Comparison of ENCODE assay signal across 15 mouse cellular contexts in the genomic region with DNA sequence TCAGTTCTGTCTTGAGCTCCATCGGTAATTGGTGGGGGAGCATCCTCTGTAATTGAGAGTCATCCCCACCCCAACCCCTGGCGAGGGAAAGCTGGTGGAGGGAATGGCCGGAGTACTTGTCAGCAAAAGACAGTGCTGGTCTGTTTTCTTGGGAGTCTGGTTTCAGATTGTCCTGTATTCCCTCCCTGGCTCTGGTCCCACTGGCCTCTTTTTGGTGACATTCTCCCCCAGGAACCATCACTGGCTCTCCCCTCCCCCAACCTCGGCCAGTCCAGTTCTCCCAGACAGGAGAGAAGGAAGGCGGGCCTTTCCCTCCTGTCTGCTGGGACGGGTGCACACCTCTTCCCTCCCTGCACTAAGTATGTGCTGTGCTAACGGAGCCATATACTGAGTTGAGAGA. TPM values are rescaled to one million over a fixed set of nuclear protein-coding genes. Genes with fewer than 3 reads are reported as not detected.
A peak's percentile ranks its signal among the peaks of the same experiment; 100 is the strongest.
DNase-seq lines count a peak whose midpoint lies in the region; ATAC-seq lines count a peak whose summit lies in the region.
"Had no signal": no experiment of that assay in that cellular context is flagged by ENCODE, and none has a peak within 500 bp of the region (broad histone marks: within the 10 kb centered on the region; RNA-seq: fewer than 3 reads in every experiment).

No protein-coding gene starts in this region.

- H3K27me3 ChIP-seq in hindbrain, embryonic 11.5 days (ENCODE audit: control insufficient read depth, insufficient read depth, low read length) = no peaks in the 10 kb centered on the region
- no peaks in the 10 kb centered on the region for H3K27me3 ChIP-seq in hindbrain, embryonic 14.5 days (ENCODE audit: control insufficient read depth, insufficient read depth, low read length)
- H3K27me3 ChIP-seq in midbrain, embryonic 13.5 days = no peaks in the 10 kb centered on the region
- no peaks in the 10 kb centered on the region for H3K27me3 ChIP-seq in midbrain, embryonic 14.5 days (ENCODE audit: control insufficient read depth, insufficient read depth, low read length)
- H3K27me3 ChIP-seq: heart, embryonic 13.5 days had no signal

- H3K4me1 ChIP-seq in hindbrain, embryonic 11.5 days (replicated peaks; ENCODE audit: control insufficient read depth, insufficient read depth, low read length) = peaks cover 13% of the 10 kb centered on the region
- H3K4me1 ChIP-seq in hindbrain, embryonic 14.5 days (replicated peaks; ENCODE audit: control insufficient read depth, insufficient read depth, low read length) = peaks cover 9% of the 10 kb centered on the region
- H3K4me1 ChIP-seq in midbrain, embryonic 13.5 days (replicated peaks) = peaks cover 55% of the 10 kb centered on the region
- peaks cover 12% of the 10 kb centered on the region for H3K4me1 ChIP-seq in midbrain, embryonic 14.5 days (ENCODE audit: control insufficient read depth, insufficient read depth, low read length)

- ATAC-seq in hindbrain, embryonic 11.5 days (ENCODE audit: low FRiP score) = no peak
- no peak for ATAC-seq in hindbrain, embryonic 14.5 days (ENCODE audit: low FRiP score)
- no peak for ATAC-seq in midbrain, embryonic 13.5 days
- ATAC-seq in midbrain, embryonic 14.5 days (ENCODE audit: low FRiP score, low TSS enrichment) = no peak
- ATAC-seq in megakaryocyte progenitor cell, adult 5-6 weeks (replicated peaks; ENCODE audit: poor library complexity) = no peak

- peak; percentile 25 to 32 for DNase-seq in cerebellum, adult 18-20 months
- no peak for DNase-seq in cerebellum, adult 8-10 months
- DNase-seq in hindbrain, embryonic 11.5 days (ENCODE audit: low spot score) = no peak
- no peak for DNase-seq in hindbrain, embryonic 14.5 days (ENCODE audit: low spot score)
- no peak for DNase-seq in midbrain, embryonic 14.5 days
- DNase-seq in MN1 (ENCODE audit: low spot score) = peak; percentile 34
- DNase-seq: gastrocnemius, postnatal 36 days; kidney, adult 18-20 months; lung, postnatal 4 days had no signal

- H3K27ac ChIP-seq in hindbrain, embryonic 11.5 days (ENCODE audit: low read depth, low read length) = peak overlapping the region; percentile 33; the same call in 1 of the 2 replicates
- H3K27ac ChIP-seq in hindbrain, embryonic 14.5 days = no peak overlapping the region
- H3K27ac ChIP-seq in midbrain, embryonic 13.5 days = 0 out of 2 replicates have a peak overlapping the region, but pooled peaks have one; percentile 19
- H3K27ac ChIP-seq in midbrain, embryonic 14.5 days (replicated peaks; ENCODE audit: low read depth, low read length) = no peak overlapping the region
- H3K27ac ChIP-seq: embryonic facial prominence, embryonic 12.5 days; heart, embryonic 13.5 days; limb, embryonic 13.5 days had no signal

- no peak overlapping the region for H3K4me3 ChIP-seq in hindbrain, embryonic 11.5 days (ENCODE audit: low read depth, low read length)
- no peak overlapping the region for H3K4me3 ChIP-seq in hindbrain, embryonic 14.5 days (replicated peaks; ENCODE audit: low read length)
- no peak overlapping the region for H3K4me3 ChIP-seq in midbrain, embryonic 13.5 days (replicated peaks)
- H3K4me3 ChIP-seq in midbrain, embryonic 14.5 days (replicated peaks; ENCODE audit: low read depth, low read length) = no peak overlapping the region
- H3K4me3 ChIP-seq: embryonic facial prominence, embryonic 12.5 days; heart, embryonic 13.5 days; limb, embryonic 13.5 days had no signal

- H3K36me3 ChIP-seq in hindbrain, embryonic 11.5 days (ENCODE audit: control insufficient read depth, insufficient read depth, low read length) = no peaks in the 10 kb centered on the region
- H3K36me3 ChIP-seq in hindbrain, embryonic 14.5 days (replicated peaks; ENCODE audit: control insufficient read depth, insufficient read depth) = peaks cover 10% of the 10 kb centered on the region
- peaks cover 17% of the 10 kb centered on the region for H3K36me3 ChIP-seq in midbrain, embryonic 13.5 days
- peaks cover 9% of the 10 kb centered on the region for H3K36me3 ChIP-seq in midbrain, embryonic 14.5 days (ENCODE audit: control insufficient read depth, insufficient read depth, low read length)
- H3K36me3 ChIP-seq: embryonic facial prominence, embryonic 12.5 days; limb, embryonic 13.5 days had no signal

- WGBS in hindbrain, embryonic 11.5 days = 54% methylated on average over 7 of the region's 7 CpGs
- 56% methylated on average over 7 of the region's 7 CpGs for WGBS in hindbrain, embryonic 14.5 days
- WGBS in midbrain, embryonic 13.5 days = 68% methylated on average over 7 of the region's 7 CpGs
- WGBS in midbrain, embryonic 14.5 days = 67% methylated on average over 7 of the region's 7 CpGs

- no peak overlapping the region for H3K9ac ChIP-seq in hindbrain, embryonic 11.5 days (ENCODE audit: low read depth, low read length)
- no peak overlapping the region for H3K9ac ChIP-seq in hindbrain, embryonic 14.5 days
- no peak overlapping the region for H3K9ac ChIP-seq in midbrain, embryonic 13.5 days (replicated peaks)
- H3K9ac ChIP-seq in midbrain, embryonic 14.5 days (replicated peaks; ENCODE audit: low read length) = no peak overlapping the region
- H3K9ac ChIP-seq: embryonic facial prominence, embryonic 12.5 days; limb, embryonic 13.5 days had no signal

- H3K4me2 ChIP-seq in hindbrain, embryonic 11.5 days (replicated peaks; ENCODE audit: low read depth, low read length) = no peak overlapping the region
- no peak overlapping the region for H3K4me2 ChIP-seq in hindbrain, embryonic 14.5 days (replicated peaks)
- no peak overlapping the region for H3K4me2 ChIP-seq in midbrain, embryonic 13.5 days (replicated peaks)
- no peak overlapping the region for H3K4me2 ChIP-seq in midbrain, embryonic 14.5 days (ENCODE audit: low read length)
- H3K4me2 ChIP-seq: embryonic facial prominence, embryonic 12.5 days; heart, embryonic 13.5 days; limb, embryonic 13.5 days had no signal

- no peaks in the 10 kb centered on the region for H3K9me3 ChIP-seq in hindbrain, embryonic 11.5 days (ENCODE audit: control insufficient read depth, low read length)
- H3K9me3 ChIP-seq in hindbrain, embryonic 14.5 days (ENCODE audit: control insufficient read depth, low read length) = no peaks in the 10 kb centered on the region
- no peaks in the 10 kb centered on the region for H3K9me3 ChIP-seq in midbrain, embryonic 13.5 days
- no peaks in the 10 kb centered on the region for H3K9me3 ChIP-seq in midbrain, embryonic 14.5 days (ENCODE audit: control insufficient read depth, low read length)
- H3K9me3 ChIP-seq: embryonic facial prominence, embryonic 12.5 days; heart, embryonic 13.5 days; limb, embryonic 13.5 days had no signal

RNA-seq across cellular contexts. Expression of a gene that starts 6.3 kb away (rescaled TPM):
- 74.5 and 89.4 TPM in 2 replicates for polyA plus RNA-seq in hindbrain, embryonic 11.5 days (2014; fragmentation: Nextera tagmentation; extraction: Ambion mirVana)
- 99.9 and 117 TPM in 2 replicates for polyA plus RNA-seq in hindbrain, embryonic 14.5 days (2014; fragmentation: Nextera tagmentation; extraction: Ambion mirVana)
- polyA plus RNA-seq in midbrain, embryonic 13.5 days (2015; fragmentation: Nextera tagmentation; extraction: Ambion mirVana) = 79.5 and 91.5 TPM in 2 replicates
- polyA plus RNA-seq in midbrain, embryonic 14.5 days (2014; fragmentation: Nextera tagmentation; extraction: Ambion mirVana) = 99.9 and 129 TPM in 2 replicates
- 83.6 and 92.8 TPM in 2 replicates for total RNA-seq in megakaryocyte progenitor cell, adult 5-6 weeks (2015)
- 47.9 and 50.0 TPM in 2 replicates for total RNA-seq in megakaryocyte progenitor cell, adult 5-6 weeks (2017)

RNA-seq across cellular contexts. Expression of a gene that starts 7.5 kb away (rescaled TPM):
- 88.0 and 127 TPM in 2 replicates for polyA plus RNA-seq in hindbrain, embryonic 11.5 days (2014; fragmentation: Nextera tagmentation; extraction: Ambion mirVana)
- polyA plus RNA-seq in hindbrain, embryonic 14.5 days (2014; fragmentation: Nextera tagmentation; extraction: Ambion mirVana) = 51.0 and 52.5 TPM in 2 replicates
- 102 and 117 TPM in 2 replicates for polyA plus RNA-seq in midbrain, embryonic 13.5 days (2015; fragmentation: Nextera tagmentation; extraction: Ambion mirVana)
- polyA plus RNA-seq in midbrain, embryonic 14.5 days (2014; fragmentation: Nextera tagmentation; extraction: Ambion mirVana) = 58.6 and 72.6 TPM in 2 replicates
- total RNA-seq in megakaryocyte progenitor cell, adult 5-6 weeks (2015) = 2.0 and 3.9 TPM in 2 replicates
- total RNA-seq in megakaryocyte progenitor cell, adult 5-6 weeks (2017) = 1.00 and 3.9 TPM in 2 replicates

RNA-seq across cellular contexts. Expression of a gene that starts 24.1 kb away (rescaled TPM):
- polyA plus RNA-seq in hindbrain, embryonic 11.5 days (2014; fragmentation: Nextera tagmentation; extraction: Ambion mirVana) = 4.5 and 5.0 TPM in 2 replicates
- 2.6 and 5.4 TPM in 2 replicates for polyA plus RNA-seq in hindbrain, embryonic 14.5 days (2014; fragmentation: Nextera tagmentation; extraction: Ambion mirVana)
- polyA plus RNA-seq in midbrain, embryonic 13.5 days (2015; fragmentation: Nextera tagmentation; extraction: Ambion mirVana) = 2.2 and 2.3 TPM in 2 replicates
- polyA plus RNA-seq in midbrain, embryonic 14.5 days (2014; fragmentation: Nextera tagmentation; extraction: Ambion mirVana) = 1.5 and 5.9 TPM in 2 replicates
- total RNA-seq in megakaryocyte progenitor cell, adult 5-6 weeks (2015) = 27.2 and 31.7 TPM in 2 replicates
- total RNA-seq in megakaryocyte progenitor cell, adult 5-6 weeks (2017) = 31.1 and 32.6 TPM in 2 replicates

RNA-seq across cellular contexts. Expression of a gene that starts 30.2 kb away (rescaled TPM):
- polyA plus RNA-seq in hindbrain, embryonic 11.5 days (2014; fragmentation: Nextera tagmentation; extraction: Ambion mirVana) = 387 and 395 TPM in 2 replicates
- 248 and 297 TPM in 2 replicates for polyA plus RNA-seq in hindbrain, embryonic 14.5 days (2014; fragmentation: Nextera tagmentation; extraction: Ambion mirVana)
- polyA plus RNA-seq in midbrain, embryonic 13.5 days (2015; fragmentation: Nextera tagmentation; extraction: Ambion mirVana) = 303 and 310 TPM in 2 replicates
- 301 and 329 TPM in 2 replicates for polyA plus RNA-seq in midbrain, embryonic 14.5 days (2014; fragmentation: Nextera tagmentation; extraction: Ambion mirVana)
- 500 and 587 TPM in 2 replicates for total RNA-seq in megakaryocyte progenitor cell, adult 5-6 weeks (2015)
- 3,389 and 3,728 TPM in 2 replicates for total RNA-seq in megakaryocyte progenitor cell, adult 5-6 weeks (2017)

RNA-seq across cellular contexts. Expression of a gene that starts 47.2 kb away (rescaled TPM):
- 3.1 and 3.5 TPM in 2 replicates for polyA plus RNA-seq in hindbrain, embryonic 11.5 days (2014; fragmentation: Nextera tagmentation; extraction: Ambion mirVana)
- 1.9 and 2.2 TPM in 2 replicates for polyA plus RNA-seq in hindbrain, embryonic 14.5 days (2014; fragmentation: Nextera tagmentation; extraction: Ambion mirVana)
- 2.0 and 2.6 TPM in 2 replicates for polyA plus RNA-seq in midbrain, embryonic 13.5 days (2015; fragmentation: Nextera tagmentation; extraction: Ambion mirVana)
- 1.1 TPM in 2 replicates for polyA plus RNA-seq in midbrain, embryonic 14.5 days (2014; fragmentation: Nextera tagmentation; extraction: Ambion mirVana)
- total RNA-seq in megakaryocyte progenitor cell, adult 5-6 weeks (2015) = 0.17 and 0.42 TPM in 2 replicates
- total RNA-seq in megakaryocyte progenitor cell, adult 5-6 weeks (2017) = 0.71 and 4.1 TPM in 2 replicates
- total RNA-seq: hematopoietic stem cell, adult 5-6 weeks had no signal

Comparison
In these comparisons a context has a peak if more than half of its experiments do, and no peak if none do; other contexts are left out.
1. DNase-seq: peak in cerebellum, adult 18-20 months (2 of 2) and MN1 (single experiment); none in cerebellum, adult 8-10 months (single experiment), hindbrain, embryonic 11.5 days (single experiment), hindbrain, embryonic 14.5 days (single experiment) and midbrain, embryonic 14.5 days (single experiment).
2. H3K27ac ChIP-seq: peak in hindbrain, embryonic 11.5 days (single experiment) and midbrain, embryonic 13.5 days (single experiment); none in hindbrain, embryonic 14.5 days (single experiment) and midbrain, embryonic 14.5 days (single experiment).